Mouse (Mus musculus): ENCODE data around the gene 1700029J07Rik.

1700029J07Rik gene

GRCm38 (mm10) chr8:45975126-45975836 is at the start of gene 1700029J07Rik, which contains the start of gene Ufsp2:
TSS of gene 1700029J07Rik (minus strand) at chr8:45975252.
TSS of gene Ufsp2 (plus strand) at chr8:45975528.
- peak; percentile 99 to 100 for DNase-seq

GRCm38 (mm10) chr8:46024392-46024791 is 49.3 kb upstream of the 1700029J07Rik start:
- no peak for DNase-seq

- no peak for DNase-seq
Observed at GRCm38 (mm10) chr8:46022758-46023157, 47.7 kb upstream of the 1700029J07Rik start.

- no peak for DNase-seq
Observed at GRCm38 (mm10) chr8:46022203-46022602, 47.2 kb upstream of the 1700029J07Rik start.

GRCm38 (mm10) chr8:46010746-46011680 is 36.0 kb upstream of the 1700029J07Rik start:
- peak; percentile 67 to 70 for DNase-seq

- peak; percentile 30 to 33 for DNase-seq
Observed at GRCm38 (mm10) chr8:46010306-46010705, 35.3 kb upstream of the 1700029J07Rik start.

- no peak for DNase-seq
Observed at GRCm38 (mm10) chr8:46007050-46007672, 32.1 kb upstream of the 1700029J07Rik start.

- no peak for DNase-seq
Observed at GRCm38 (mm10) chr8:46005596-46005995, 30.5 kb upstream of the 1700029J07Rik start, which contains the start of gene Ankrd37. TSS of gene Ankrd37 (minus strand) at chr8:46005707.

- peak; percentile 99 to 100 for DNase-seq
Observed at GRCm38 (mm10) chr8:45999784-46000705, 25.0 kb upstream of the 1700029J07Rik start.

- DNase-seq, result peak in 1 of 2 experiments; percentile 44
Observed at GRCm38 (mm10) chr8:45999138-45999783, 24.2 kb upstream of the 1700029J07Rik start, which contains the start of gene Lrp2bp. TSS of gene Lrp2bp (plus strand) at chr8:45999303.

- peak in 1 of 2 experiments; percentile 14 for DNase-seq
Observed at GRCm38 (mm10) chr8:45998228-45998627, 23.2 kb upstream of the 1700029J07Rik start.

- DNase-seq, result no peak
Observed at GRCm38 (mm10) chr8:45995576-45995975, 20.5 kb upstream of the 1700029J07Rik start.

- peak; percentile 13 to 18 for DNase-seq
Observed at GRCm38 (mm10) chr8:45994111-45994510, 19.1 kb upstream of the 1700029J07Rik start.

- DNase-seq, result no peak
Observed at GRCm38 (mm10) chr8:45990631-45991310, 15.7 kb upstream of the 1700029J07Rik start.

- no peak for DNase-seq
Observed at GRCm38 (mm10) chr8:45988189-45988588, 13.1 kb upstream of the 1700029J07Rik start.

GRCm38 (mm10) chr8:45986665-45987064 is 11.6 kb upstream of the 1700029J07Rik start:
- no peak for DNase-seq

GRCm38 (mm10) chr8:45975837-45976468 is 901 bp upstream of the 1700029J07Rik start:
- no peak for DNase-seq

GRCm38 (mm10) chr8:45973988-45974505 is 1.0 kb downstream of the 1700029J07Rik start:
- DNase-seq, result no peak

- DNase-seq, result no peak
Observed at GRCm38 (mm10) chr8:45970894-45971293, 4.2 kb downstream of the 1700029J07Rik start.

- DNase-seq, result no peak
Observed at GRCm38 (mm10) chr8:45950622-45951021, 24.4 kb downstream of the 1700029J07Rik start.
